Mouse (Mus musculus) heart, embryonic 16.5 days (tissue): ENCODE data around the gene Rcor2. TPM values are rescaled to one million over a fixed set of nuclear protein-coding genes. Genes with fewer than 3 reads are reported as not detected.

Source experiments
- ATAC-seq: fragments of 200-750 bp; cut with Nextera tagmentation; replicated peaks from 2 replicates; pipeline ENCODE4 v1.8.0; 2017; ENCODE audit warnings: moderate number of reproducible peaks; ENCODE audit not compliant: insufficient read depth, low FRiP score; ENCODE audit errors: extremely low read depth
- H3K27ac ChIP-seq: fragments of 300-500 bp; sonication (generic); 2 replicates; pipeline ENCODE4 v1.5.1; 2014; ENCODE audit warnings: mild to moderate bottlenecking, low read length, control low read depth, moderate library complexity
- H3K27me3 ChIP-seq: fragments of 300-500 bp; sonication (generic); 2 replicates; pipeline ENCODE4 v1.6.1; 2014; ENCODE audit warnings: low read length, mixed read lengths; ENCODE audit not compliant: control insufficient read depth, insufficient read depth
- H3K36me3 ChIP-seq: fragments of 300-500 bp; sonication (generic); 2 replicates; pipeline ENCODE4 v1.6.1; 2014; ENCODE audit not compliant: control insufficient read depth, insufficient read depth
- H3K4me1 ChIP-seq: fragments of 300-500 bp; sonication (generic); 2 replicates; pipeline ENCODE4 v1.6.1; 2014; ENCODE audit warnings: low read length, mixed read lengths; ENCODE audit not compliant: control insufficient read depth, insufficient read depth
- H3K4me2 ChIP-seq: fragments of 300-500 bp; sonication (generic); 2 replicates; pipeline ENCODE4 v1.6.1; 2014; ENCODE audit warnings: low read depth, mild to moderate bottlenecking, control low read depth, low read length
- H3K4me3 ChIP-seq: fragments of 300-500 bp; sonication (generic); 2 replicates; pipeline ENCODE4 v1.5.1; 2014; ENCODE audit warnings: mild to moderate bottlenecking, control low read depth, low read length
- H3K9ac ChIP-seq: fragments of 300-500 bp; sonication (generic); 2 replicates; pipeline ENCODE4 v1.6.1; 2014; ENCODE audit warnings: low read length, control low read depth
- H3K9me3 ChIP-seq: fragments of 300-500 bp; sonication (generic); replicated peaks from 2 replicates; pipeline ENCODE4 v1.6.1; 2016; ENCODE audit warnings: low read length; ENCODE audit not compliant: control insufficient read depth
- WGBS: fragments of 180-500 bp; shearing (Covaris S2); extraction: QIAGEN DNeasy Blood & Tissue Kit; methylation state at CpG from one replicate; pipeline ENCODE4 v1.1.7; 2014; 5-methylcytosine and 5-hydroxymethylcytosine counted together
- polyA plus RNA-seq: library from polyadenylated mRNA; unstranded; fragments of >200 nt; fragmentation: Nextera tagmentation; extraction: Ambion mirVana; gene quantifications from 2 replicates; pipeline ENCODE4 v1.2.1, GENCODE M21; 2015

Rcor2 gene
- polyA plus RNA-seq, 1 experiment from 2014 or later: 11.9 TPM

GRCm38 (mm10) chr19:7269290-7270044, 2.3 kb downstream of the Rcor2 start:
- Histone ChIP-seq H3K4me3 (peak overlapping the region; percentile 71), H3K9me3 (no peaks in the 10 kb centered on the region), H3K27me3 (no peaks in the 10 kb centered on the region), H3K4me1 (peaks cover 45% of the 10 kb centered on the region), H3K9ac (peak overlapping the region; percentile 88), H3K27ac (peak overlapping the region; percentile 94; the same call in 1 of the 2 replicates), H3K36me3 (peaks cover 23% of the 10 kb centered on the region), H3K4me2 (peak overlapping the region; percentile 79)
- 15% methylated on average over 11 of the region's 11 CpGs for WGBS
- ATAC-seq: no peak

- Histone ChIP-seq H3K36me3 (peaks cover 32% of the 10 kb centered on the region), H3K9me3 (no peaks in the 10 kb centered on the region), H3K4me3 (no peak overlapping the region), H3K4me2 (no peak overlapping the region), H3K27ac (no peak overlapping the region), H3K4me1 (peaks cover 27% of the 10 kb centered on the region), H3K9ac (no peak overlapping the region), H3K27me3 (no peaks in the 10 kb centered on the region)
- WGBS: 82% methylated on average over 4 of the region's 4 CpGs
- ATAC-seq: no peak
Observed at GRCm38 (mm10) chr19:7273486-7273885, 6.4 kb downstream of the Rcor2 start.

GRCm38 (mm10) chr19:7274326-7274990, 7.3 kb downstream of the Rcor2 start:
- 71% methylated on average over 13 of the region's 13 CpGs for WGBS
- Histone ChIP-seq H3K27me3 (no peaks in the 10 kb centered on the region), H3K4me1 (peaks cover 27% of the 10 kb centered on the region), H3K27ac (peak overlapping the region; percentile 61), H3K4me2 (no peak overlapping the region), H3K9ac (peak overlapping the region; percentile 39), H3K36me3 (peaks cover 32% of the 10 kb centered on the region), H3K4me3 (no peak overlapping the region), H3K9me3 (no peaks in the 10 kb centered on the region)
- no peak for ATAC-seq

GRCm38 (mm10) chr19:7275131-7275789, 8.1 kb downstream of the Rcor2 start:
- Histone ChIP-seq H3K4me3 (no peak overlapping the region), H3K9ac (no peak overlapping the region), H3K4me2 (no peak overlapping the region), H3K4me1 (peaks cover 21% of the 10 kb centered on the region), H3K27me3 (no peaks in the 10 kb centered on the region), H3K9me3 (no peaks in the 10 kb centered on the region), H3K36me3 (peaks cover 35% of the 10 kb centered on the region), H3K27ac (peak overlapping the region; percentile 61)
- peak; percentile 57 for ATAC-seq
- 26% methylated on average over 7 of the region's 7 CpGs for WGBS

GRCm38 (mm10) chr19:7276053-7276659, 9.0 kb downstream of the Rcor2 start:
- Histone ChIP-seq H3K36me3 (peaks cover 35% of the 10 kb centered on the region), H3K4me1 (peaks cover 21% of the 10 kb centered on the region), H3K4me2 (no peak overlapping the region), H3K27ac (peak overlapping the region; percentile 38; the same call in 1 of the 2 replicates), H3K27me3 (no peaks in the 10 kb centered on the region), H3K9ac (peak overlapping the region; percentile 26; the same call in 1 of the 2 replicates), H3K9me3 (no peaks in the 10 kb centered on the region), H3K4me3 (no peak overlapping the region)
- no peak for ATAC-seq
- WGBS: 55% methylated on average over 7 of the region's 7 CpGs

- Histone ChIP-seq H3K9ac (no peak overlapping the region), H3K27ac (no peak overlapping the region), H3K4me3 (no peak overlapping the region), H3K4me2 (no peak overlapping the region), H3K36me3 (peaks cover 40% of the 10 kb centered on the region), H3K4me1 (peaks cover 21% of the 10 kb centered on the region), H3K9me3 (no peaks in the 10 kb centered on the region), H3K27me3 (no peaks in the 10 kb centered on the region)
- WGBS: 68% methylated on average over 7 of the region's 7 CpGs
- no peak for ATAC-seq
Observed at GRCm38 (mm10) chr19:7276796-7277195, 9.7 kb downstream of the Rcor2 start.

- ATAC-seq: no peak
- no peak overlapping the region for H3K9ac ChIP-seq
- H3K27me3 ChIP-seq: no peaks in the 10 kb centered on the region
- H3K9me3 ChIP-seq: no peaks in the 10 kb centered on the region
- 77% methylated on average over 6 of the region's 6 CpGs for WGBS
- no peak overlapping the region for H3K4me3 ChIP-seq
- H3K36me3 ChIP-seq: peaks cover 44% of the 10 kb centered on the region
- H3K27ac ChIP-seq: 0 out of 2 replicates have a peak overlapping the region, but pooled peaks have one; percentile 25
- H3K4me2 ChIP-seq: no peak overlapping the region
- H3K4me1 ChIP-seq: peaks cover 21% of the 10 kb centered on the region
Observed at GRCm38 (mm10) chr19:7278200-7278906, 11.2 kb downstream of the Rcor2 start.

- Histone ChIP-seq H3K27ac (0 out of 2 replicates have a peak overlapping the region, but pooled peaks have one; percentile 25), H3K27me3 (no peaks in the 10 kb centered on the region), H3K9ac (no peak overlapping the region), H3K4me1 (peaks cover 21% of the 10 kb centered on the region), H3K36me3 (peaks cover 41% of the 10 kb centered on the region), H3K4me3 (no peak overlapping the region), H3K4me2 (no peak overlapping the region), H3K9me3 (no peaks in the 10 kb centered on the region)
- ATAC-seq: peak; percentile 33; the same call in 1 of the 2 replicates
- 33% methylated on average over 6 of the region's 6 CpGs for WGBS
Observed at GRCm38 (mm10) chr19:7279114-7279513, 12.0 kb downstream of the Rcor2 start.
